Mouse (Mus musculus): ENCODE measurements around the gene Fam19a4.

Fam19a4 gene

GRCm38 (mm10) chr6:96853065-96853464 lies 207.1 kb downstream of the Fam19a4 start:
- Histone ChIP-seq H3K9me3 (ENCODE audit: low read length) (no peaks in the 10 kb centered on the region), H3K4me3 (replicated peaks; ENCODE audit: low read length) (no peak overlapping the region), H3K27me3 (ENCODE audit: insufficient read depth, low read length) (no peaks in the 10 kb centered on the region), H3K4me1 (replicated peaks; ENCODE audit: low read depth, low read length) (no peaks in the 10 kb centered on the region), H3K36me3 (ENCODE audit: insufficient read depth, low read length) (no peaks in the 10 kb centered on the region)
- no peak for TF ChIP-seq POU5F1 (IDR thresholded peaks at IDR 0.05; ENCODE audit: borderline replicate concordance, low read length)
- TF ChIP-seq NANOG (IDR thresholded peaks at IDR 0.05; ENCODE audit: borderline replicate concordance, low read length), result no peak
- TF ChIP-seq CTCF (conservative IDR thresholded peaks at IDR 0.05; ENCODE audit: low read length), result peak; percentile 91

GRCm38 (mm10) chr6:96843944-96844343 lies 216.3 kb downstream of the Fam19a4 start:
- TF ChIP-seq NANOG (IDR thresholded peaks at IDR 0.05; ENCODE audit: borderline replicate concordance, low read length) (no peak), POU5F1 (IDR thresholded peaks at IDR 0.05; ENCODE audit: borderline replicate concordance, low read length) (no peak), CTCF (conservative IDR thresholded peaks at IDR 0.05; ENCODE audit: low read length) (peak; percentile 67)
- Histone ChIP-seq H3K4me1 (replicated peaks; ENCODE audit: low read depth, low read length) (no peaks in the 10 kb centered on the region), H3K9me3 (ENCODE audit: low read length) (no peaks in the 10 kb centered on the region), H3K4me3 (replicated peaks; ENCODE audit: low read length) (no peak overlapping the region), H3K27me3 (ENCODE audit: insufficient read depth, low read length) (no peaks in the 10 kb centered on the region), H3K36me3 (ENCODE audit: insufficient read depth, low read length) (no peaks in the 10 kb centered on the region)

DNA sequence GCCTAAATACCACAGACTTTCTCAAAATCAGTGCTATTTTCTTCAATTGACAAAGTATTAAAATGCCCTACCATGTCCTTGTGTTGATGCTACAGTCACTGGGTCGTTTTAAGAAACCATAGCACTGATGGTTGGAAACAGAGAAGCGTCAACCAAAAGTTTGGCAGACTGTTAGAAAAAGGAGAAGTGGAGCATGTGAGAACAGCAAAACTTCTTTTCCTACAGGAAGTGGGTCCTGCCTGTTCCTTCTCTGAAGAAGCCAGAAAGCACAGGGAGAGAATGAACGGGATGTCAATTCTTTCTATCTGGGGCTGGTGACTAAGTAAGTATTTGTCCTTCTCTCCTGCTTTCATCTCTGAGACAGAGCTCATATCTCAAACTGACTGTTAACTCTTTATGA lies 219.6 kb downstream of the Fam19a4 start:
- TF ChIP-seq POU5F1 (IDR thresholded peaks at IDR 0.05; ENCODE audit: borderline replicate concordance, low read length), result no peak
- TF ChIP-seq CTCF (conservative IDR thresholded peaks at IDR 0.05; ENCODE audit: low read length), result no peak
- no peak for TF ChIP-seq NANOG (IDR thresholded peaks at IDR 0.05; ENCODE audit: borderline replicate concordance, low read length)
- no peaks in the 10 kb centered on the region for H3K9me3 ChIP-seq (ENCODE audit: low read length)
- H3K4me1 ChIP-seq (replicated peaks; ENCODE audit: low read depth, low read length), result no peaks in the 10 kb centered on the region
- H3K4me3 ChIP-seq (replicated peaks; ENCODE audit: low read length), result no peak overlapping the region
- H3K36me3 ChIP-seq (ENCODE audit: insufficient read depth, low read length), result no peaks in the 10 kb centered on the region
- H3K27me3 ChIP-seq (ENCODE audit: insufficient read depth, low read length), result no peaks in the 10 kb centered on the region

DNA sequence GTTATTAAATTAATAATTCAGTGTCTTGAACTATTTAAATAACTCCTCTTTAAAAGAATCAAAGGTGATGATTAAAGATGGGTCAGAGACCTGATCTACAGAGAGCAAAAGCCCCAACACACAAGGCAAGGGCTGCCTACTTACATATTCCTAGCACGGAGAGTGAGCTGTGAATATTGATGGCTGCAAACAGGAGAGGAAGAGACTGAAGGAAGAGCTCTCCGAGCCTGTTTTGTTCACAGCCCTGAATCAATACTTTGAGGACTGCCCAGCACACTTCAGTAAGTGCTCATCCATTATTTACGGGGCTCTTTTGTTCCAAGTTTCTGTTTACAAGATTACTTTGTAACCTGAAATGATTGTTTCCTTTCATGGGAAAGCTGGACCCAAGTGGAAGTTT lies 233.6 kb downstream of the Fam19a4 start:
- Histone ChIP-seq H3K4me1 (replicated peaks; ENCODE audit: low read depth, low read length) (no peaks in the 10 kb centered on the region), H3K36me3 (ENCODE audit: insufficient read depth, low read length) (no peaks in the 10 kb centered on the region), H3K4me3 (replicated peaks; ENCODE audit: low read length) (no peak overlapping the region), H3K27me3 (ENCODE audit: insufficient read depth, low read length) (no peaks in the 10 kb centered on the region), H3K9me3 (ENCODE audit: low read length) (no peaks in the 10 kb centered on the region)
- TF ChIP-seq POU5F1 (IDR thresholded peaks at IDR 0.05; ENCODE audit: borderline replicate concordance, low read length) (no peak), CTCF (conservative IDR thresholded peaks at IDR 0.05; ENCODE audit: low read length) (no peak), NANOG (IDR thresholded peaks at IDR 0.05; ENCODE audit: borderline replicate concordance, low read length) (peak; percentile 36; the same call in 1 of the 2 replicates)

DNA sequence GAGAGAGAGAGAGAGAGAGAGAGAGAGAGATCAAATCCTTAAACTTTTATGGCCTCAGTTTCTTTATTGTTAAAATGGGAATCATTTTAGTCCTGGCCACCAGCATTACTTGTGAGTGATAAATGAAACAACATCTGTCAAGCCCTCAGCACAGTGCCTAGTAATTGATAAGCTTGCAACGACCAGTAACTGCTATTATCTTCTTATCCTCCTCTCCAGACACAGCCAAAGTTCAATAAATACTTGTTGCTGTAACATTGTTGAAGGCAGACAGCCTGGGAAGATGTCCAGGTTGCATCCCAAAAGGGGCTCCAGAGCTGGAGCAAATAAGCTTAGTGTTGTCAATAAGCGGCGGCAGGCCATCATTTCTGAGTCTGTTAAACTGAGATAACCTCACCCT lies 257.2 kb downstream of the Fam19a4 start:
- Histone ChIP-seq H3K4me3 (replicated peaks; ENCODE audit: low read length) (no peak overlapping the region), H3K27me3 (ENCODE audit: insufficient read depth, low read length) (no peaks in the 10 kb centered on the region)
- TF ChIP-seq POU5F1 (IDR thresholded peaks at IDR 0.05; ENCODE audit: borderline replicate concordance, low read length) (no peak), NANOG (IDR thresholded peaks at IDR 0.05; ENCODE audit: borderline replicate concordance, low read length) (no peak), CTCF (conservative IDR thresholded peaks at IDR 0.05; ENCODE audit: low read length) (no peak)

DNA sequence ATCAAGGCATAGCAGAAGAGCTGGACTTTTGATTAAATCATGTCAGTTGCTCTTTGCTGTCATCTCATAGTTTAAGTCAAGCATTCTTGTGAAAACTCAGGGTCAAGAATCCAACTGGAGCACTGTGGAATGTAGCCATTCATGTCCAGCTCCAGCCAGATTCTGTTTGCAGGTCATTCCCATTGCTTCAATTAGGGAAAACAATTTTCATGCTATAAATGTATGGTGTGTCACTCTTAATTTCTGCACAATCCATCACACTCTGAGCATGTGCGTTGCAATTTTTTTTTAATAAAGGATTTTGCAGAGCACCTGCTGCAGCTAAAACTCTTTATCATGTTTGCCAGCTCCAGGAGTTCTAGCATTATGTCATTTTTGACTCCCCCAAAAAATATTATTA lies 261.5 kb downstream of the Fam19a4 start:
- no peak overlapping the region for H3K4me3 ChIP-seq (replicated peaks; ENCODE audit: low read length)
- no peaks in the 10 kb centered on the region for H3K27me3 ChIP-seq (ENCODE audit: insufficient read depth, low read length)
- no peak for TF ChIP-seq NANOG (IDR thresholded peaks at IDR 0.05; ENCODE audit: borderline replicate concordance, low read length)
- no peak for TF ChIP-seq POU5F1 (IDR thresholded peaks at IDR 0.05; ENCODE audit: borderline replicate concordance, low read length)
- TF ChIP-seq CTCF (conservative IDR thresholded peaks at IDR 0.05; ENCODE audit: low read length), result no peak
- no peaks in the 10 kb centered on the region for H3K9me3 ChIP-seq (ENCODE audit: low read length)
- no peaks in the 10 kb centered on the region for H3K4me1 ChIP-seq (replicated peaks; ENCODE audit: low read depth, low read length)
- H3K36me3 ChIP-seq (ENCODE audit: insufficient read depth, low read length), result no peaks in the 10 kb centered on the region

More for the DNA sequence above, 257.2 kb downstream of the Fam19a4 start:
- Histone ChIP-seq H3K4me1 (replicated peaks; ENCODE audit: low read depth, low read length) (no peaks in the 10 kb centered on the region), H3K36me3 (ENCODE audit: insufficient read depth, low read length) (no peaks in the 10 kb centered on the region), H3K9me3 (ENCODE audit: low read length) (no peaks in the 10 kb centered on the region)

GRCm38 (mm10) chr6:96797451-96797850 lies 262.8 kb downstream of the Fam19a4 start:
- Histone ChIP-seq H3K4me1 (replicated peaks; ENCODE audit: low read depth, low read length) (no peaks in the 10 kb centered on the region), H3K4me3 (replicated peaks; ENCODE audit: low read length) (no peak overlapping the region), H3K9me3 (ENCODE audit: low read length) (no peaks in the 10 kb centered on the region), H3K36me3 (ENCODE audit: insufficient read depth, low read length) (no peaks in the 10 kb centered on the region), H3K27me3 (ENCODE audit: insufficient read depth, low read length) (no peaks in the 10 kb centered on the region)
- TF ChIP-seq POU5F1 (IDR thresholded peaks at IDR 0.05; ENCODE audit: borderline replicate concordance, low read length) (no peak), NANOG (IDR thresholded peaks at IDR 0.05; ENCODE audit: borderline replicate concordance, low read length) (no peak), CTCF (conservative IDR thresholded peaks at IDR 0.05; ENCODE audit: low read length) (no peak)

Measured in E14TG2a.4 (cell line).